Mouse (Mus musculus) embryonic facial prominence, embryonic 12.5 days (tissue): Measurements from ENCODE around the gene Abca3. TPM values are rescaled to one million over a fixed set of nuclear protein-coding genes. Genes with fewer than 3 reads are reported as not detected.
"Not testable (repeated sequence)": the region's sequence is repeated elsewhere in the genome, so short reads cannot be mapped to it uniquely, and the experiment has no call there.

Experiments used
- ATAC-seq: fragments of 200-750 bp; cut with Nextera tagmentation; 2 replicates; pipeline ENCODE4 v1.8.0; 2017; ENCODE audit not compliant: insufficient number of reproducible peaks, insufficient read depth, low FRiP score, low TSS enrichment
- H3K27ac ChIP-seq: fragments of 300-500 bp; sonication (generic); 2 replicates; pipeline ENCODE4 v1.5.1; 2016; ENCODE audit warnings: mild to moderate bottlenecking
- H3K27me3 ChIP-seq: fragments of 300-500 bp; sonication (generic); 2 replicates; pipeline ENCODE4 v1.6.1; 2016; ENCODE audit warnings: mild to moderate bottlenecking, moderate library complexity
- H3K36me3 ChIP-seq: fragments of 300-500 bp; sonication (generic); 2 replicates; pipeline ENCODE4 v1.6.1; 2016; ENCODE audit warnings: mild to moderate bottlenecking
- H3K4me1 ChIP-seq: fragments of 300-500 bp; sonication (generic); 2 replicates; pipeline ENCODE4 v1.6.1; 2016
- H3K4me2 ChIP-seq: fragments of 300-500 bp; sonication (generic); replicated peaks from 2 replicates; pipeline ENCODE4 v1.6.1; 2016; ENCODE audit warnings: mild to moderate bottlenecking, moderate library complexity
- H3K4me3 ChIP-seq: fragments of 300-500 bp; sonication (generic); 2 replicates; pipeline ENCODE4 v1.5.1; 2016; ENCODE audit warnings: mild to moderate bottlenecking
- H3K9ac ChIP-seq: fragments of 300-500 bp; sonication (generic); 2 replicates; pipeline ENCODE4 v1.6.1; 2016; ENCODE audit warnings: mild to moderate bottlenecking, moderate library complexity
- H3K9me3 ChIP-seq: fragments of 300-500 bp; sonication (generic); 2 replicates; pipeline ENCODE4 v1.6.1; 2016; ENCODE audit warnings: mild to moderate bottlenecking, moderate library complexity
- WGBS: fragments of 180-500 bp; shearing (Covaris S2); methylation state at CpG from one replicate; pipeline ENCODE4 v1.1.7; 2016; 5-methylcytosine and 5-hydroxymethylcytosine counted together
- polyA plus RNA-seq: library from polyadenylated mRNA; unstranded; fragments of >200 nt; fragmentation: Nextera tagmentation; extraction: Ambion mirVana; gene quantifications from 2 replicates; pipeline ENCODE4 v1.2.1, GENCODE M21; 2016

Abca3 gene
- polyA plus RNA-seq, 1 experiment from 2014 or later: 7.8 TPM

DNA sequence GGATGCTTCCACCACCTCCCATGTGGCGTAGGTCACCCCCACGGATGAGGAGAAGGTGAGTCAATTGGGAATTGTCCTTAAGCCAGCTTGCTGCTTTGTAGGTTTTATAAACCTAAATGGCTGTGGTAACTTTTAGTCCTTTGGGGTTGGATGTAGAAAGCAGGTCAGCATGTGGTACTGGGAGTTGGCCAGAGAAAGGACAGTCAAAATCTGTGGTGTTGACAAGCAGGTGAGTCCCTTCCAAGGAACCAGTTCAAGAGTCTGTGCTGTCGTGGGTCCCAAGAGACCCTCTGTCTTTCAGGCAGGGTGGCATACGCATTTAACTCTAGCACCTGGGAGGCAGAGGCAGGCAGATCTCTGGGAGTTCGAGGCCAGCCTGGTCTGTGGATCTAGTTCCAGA lies 72.7 kb downstream of the Abca3 start:
- WGBS: 92% methylated on average over 5 of the region's 5 CpGs

DNA sequence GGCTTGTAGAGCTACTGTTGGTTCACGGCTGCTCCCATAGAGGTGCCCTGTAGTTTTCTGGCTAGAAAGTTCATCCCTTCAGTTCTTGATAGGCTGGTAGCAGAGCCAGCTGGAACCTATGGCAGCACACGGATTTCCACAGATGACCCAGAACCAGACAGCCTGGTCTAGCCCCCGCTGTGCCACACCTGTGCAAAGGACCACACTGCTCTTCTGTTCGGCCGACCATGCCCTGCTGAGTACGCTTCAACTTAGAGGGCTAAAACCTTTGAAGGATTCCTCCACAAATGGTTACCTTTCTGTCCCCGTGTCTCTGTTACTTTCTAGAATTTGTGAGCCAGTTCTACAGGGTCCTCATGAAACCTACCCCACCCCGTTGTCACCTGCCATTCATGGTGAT lies 73.6 kb downstream of the Abca3 start:
- H3K27ac ChIP-seq, H3K4me2 ChIP-seq, H3K27me3 ChIP-seq, H3K4me1 ChIP-seq, H3K9ac ChIP-seq, H3K4me3 ChIP-seq, H3K9me3 ChIP-seq, ATAC-seq: not testable (repeated sequence)
- WGBS: 91% methylated on average over 6 of the region's 8 CpGs
- H3K36me3 ChIP-seq: peaks cover 47% of the 10 kb centered on the region

More for the DNA sequence above, 72.7 kb downstream of the Abca3 start:
- H3K4me1 ChIP-seq: peaks cover 6% of the 10 kb centered on the region
- ATAC-seq: no peak
- H3K9me3 ChIP-seq: no peaks in the 10 kb centered on the region
- H3K27ac ChIP-seq: no peak overlapping the region
- H3K27me3 ChIP-seq: no peaks in the 10 kb centered on the region
- H3K4me3 ChIP-seq: no peak overlapping the region
- H3K36me3 ChIP-seq: peaks cover 55% of the 10 kb centered on the region
- H3K4me2 ChIP-seq: no peak overlapping the region
- no peak overlapping the region for H3K9ac ChIP-seq

DNA sequence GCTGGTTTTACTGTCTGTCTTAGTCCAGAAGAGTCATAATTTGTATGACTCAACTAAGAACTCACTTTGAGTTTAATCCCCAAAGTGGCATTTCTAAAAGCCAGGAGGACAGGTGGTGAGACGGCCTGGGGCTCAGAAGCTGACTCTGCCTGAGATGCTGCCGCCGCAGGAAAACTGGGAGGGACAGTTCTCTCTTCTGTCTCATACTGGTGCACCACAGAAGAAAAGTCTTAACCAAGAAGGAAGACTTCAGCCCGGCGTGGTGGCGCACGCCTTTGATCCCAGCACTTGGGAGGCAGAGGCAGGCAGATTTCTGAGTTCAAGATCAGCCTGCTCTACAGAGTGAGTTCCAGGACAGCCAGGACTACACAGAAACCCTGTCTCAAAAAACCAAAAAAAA lies 74.2 kb downstream of the Abca3 start:
- Histone ChIP-seq H3K36me3 (peaks cover 41% of the 10 kb centered on the region), H3K4me3 (no peak overlapping the region), H3K27ac (0 out of 2 replicates have a peak overlapping the region, but pooled peaks have one; percentile 23), H3K27me3 (no peaks in the 10 kb centered on the region), H3K4me2 (no peak overlapping the region), H3K9ac (no peak overlapping the region), H3K4me1 (peaks cover 6% of the 10 kb centered on the region), H3K9me3 (no peaks in the 10 kb centered on the region)
- ATAC-seq: no peak
- 88% methylated on average over 7 of the region's 7 CpGs for WGBS

DNA sequence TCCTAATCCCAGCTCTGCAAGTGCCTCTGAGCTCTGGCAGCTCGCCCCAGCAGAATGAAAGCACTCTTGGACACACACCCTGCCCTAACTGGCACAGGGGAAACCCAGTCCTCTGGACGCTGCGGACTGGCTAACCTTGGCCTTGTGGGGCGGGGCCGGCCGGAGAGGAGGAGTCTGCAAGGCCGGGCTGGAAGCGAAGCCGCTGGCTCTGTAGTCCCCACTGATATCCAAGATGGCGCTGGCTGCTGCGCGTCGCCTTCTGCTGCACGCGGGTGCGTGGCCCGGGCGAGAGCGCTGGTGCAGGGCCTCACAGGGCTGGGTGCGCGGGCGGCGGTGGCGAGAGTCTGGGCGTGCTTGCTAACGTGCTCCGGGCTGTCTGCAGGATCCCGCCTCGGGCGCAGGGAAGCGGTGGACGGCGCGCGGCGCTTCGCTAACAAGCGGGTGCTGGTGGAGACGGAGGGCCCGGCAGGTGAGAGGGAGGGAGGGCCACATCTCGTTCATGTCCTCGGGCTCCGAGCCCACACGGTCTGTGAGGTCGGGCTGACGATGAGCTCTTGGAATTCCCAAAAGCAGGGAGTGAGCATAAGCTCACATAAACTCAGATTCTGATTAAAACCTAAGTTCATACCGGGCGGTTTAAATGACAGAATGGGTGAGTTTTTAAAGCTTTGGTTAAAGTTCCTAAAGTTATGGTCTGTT lies 74.9 kb downstream of the Abca3 start, which contains the start of gene Eci1:
Gene Eci1 (plus strand): TSS at position 171 of the 699 bp plus-strand sequence.
- Histone ChIP-seq H3K4me1 (peaks cover 6% of the 10 kb centered on the region), H3K4me3 (peak within 1 kb of the TSS; percentile 70), H3K9ac (peak within 1 kb of the TSS; percentile 89), H3K9me3 (no peaks in the 10 kb centered on the region), H3K27me3 (no peaks in the 10 kb centered on the region), H3K27ac (peak within 1 kb of the TSS; percentile 97), H3K4me2 (peak within 1 kb of the TSS; percentile 52), H3K36me3 (peaks cover 34% of the 10 kb centered on the region)
- under 1% methylated on average over 48 of the region's 48 CpGs for WGBS
- peak; percentile 95 for ATAC-seq

DNA sequence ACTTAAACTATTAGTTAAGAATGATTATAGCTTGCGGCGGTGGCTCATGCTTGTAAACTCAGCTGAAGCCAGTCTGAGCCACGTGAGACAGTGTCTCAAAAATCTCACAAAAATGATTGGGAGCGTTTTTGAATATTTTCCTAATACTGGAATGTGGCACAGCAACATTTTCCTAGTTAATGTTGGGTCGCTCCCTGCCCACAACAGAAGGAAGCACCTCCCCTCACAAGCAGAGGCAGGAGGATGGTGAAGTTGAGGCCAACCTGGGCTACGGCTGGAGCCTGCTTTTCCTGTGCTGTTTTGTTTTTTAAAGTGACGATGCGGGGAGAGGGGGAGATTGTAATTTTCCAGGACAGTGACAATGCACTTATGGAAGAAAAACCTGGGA lies 75.4 kb downstream of the Abca3 start:
- ATAC-seq: no peak

DNA sequence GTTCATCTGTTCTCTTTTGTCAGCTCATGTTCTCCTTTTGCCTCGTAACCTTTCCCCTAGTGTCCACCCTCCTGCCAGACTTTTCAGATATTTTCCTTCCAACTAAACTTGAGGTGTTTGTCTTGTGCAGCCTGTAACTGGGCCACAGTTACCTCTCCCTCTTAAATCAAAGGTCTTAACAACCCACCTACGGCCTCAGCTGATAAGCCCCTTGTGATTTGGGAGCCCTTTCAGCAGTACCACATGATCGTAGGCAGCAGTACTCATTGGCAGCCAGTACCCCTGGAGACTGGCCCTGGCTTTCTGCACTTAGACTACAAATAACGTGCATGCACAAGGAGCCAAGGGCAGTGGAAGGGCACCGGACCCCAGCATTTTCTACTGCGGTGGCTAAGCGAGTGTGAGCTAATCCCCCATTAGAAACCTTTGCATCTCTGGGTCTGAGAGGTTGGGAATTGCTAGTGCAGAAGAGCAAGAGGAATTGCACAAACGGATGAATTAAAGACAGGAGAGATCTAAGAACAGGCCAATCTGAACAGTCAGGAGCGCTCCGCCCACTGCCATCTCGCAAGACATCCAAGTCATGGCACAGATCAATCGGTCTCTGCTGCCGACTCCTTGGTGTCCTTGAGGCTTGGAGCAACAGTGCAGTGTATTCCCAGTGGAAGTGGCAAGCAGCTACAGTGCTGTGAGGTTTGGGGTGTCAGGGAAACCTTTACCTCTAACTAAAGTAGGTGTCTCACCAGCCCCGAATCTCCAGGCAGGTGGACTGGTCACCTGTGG lies 77.6 kb downstream of the Abca3 start:
- no peak for ATAC-seq
- Histone ChIP-seq H3K4me2 (no peak overlapping the region), H3K36me3 (peaks cover 12% of the 10 kb centered on the region), H3K9me3 (no peaks in the 10 kb centered on the region), H3K27me3 (no peaks in the 10 kb centered on the region), H3K27ac (no peak overlapping the region), H3K4me3 (no peak overlapping the region), H3K9ac (no peak overlapping the region), H3K4me1 (peaks cover 6% of the 10 kb centered on the region)
- WGBS: 88% methylated on average over 14 of the region's 14 CpGs

More for the DNA sequence above, 75.4 kb downstream of the Abca3 start:
- H3K27ac ChIP-seq: peak overlapping the region; percentile 97
- peaks cover 28% of the 10 kb centered on the region for H3K36me3 ChIP-seq
- H3K27me3 ChIP-seq: no peaks in the 10 kb centered on the region
- peaks cover 6% of the 10 kb centered on the region for H3K4me1 ChIP-seq
- H3K4me2 ChIP-seq: peak overlapping the region; percentile 52
- H3K4me3 ChIP-seq: peak overlapping the region; percentile 70
- H3K9me3 ChIP-seq: no peaks in the 10 kb centered on the region
- 6% methylated on average over 8 of the region's 8 CpGs for WGBS
- H3K9ac ChIP-seq: peak overlapping the region; percentile 89

DNA sequence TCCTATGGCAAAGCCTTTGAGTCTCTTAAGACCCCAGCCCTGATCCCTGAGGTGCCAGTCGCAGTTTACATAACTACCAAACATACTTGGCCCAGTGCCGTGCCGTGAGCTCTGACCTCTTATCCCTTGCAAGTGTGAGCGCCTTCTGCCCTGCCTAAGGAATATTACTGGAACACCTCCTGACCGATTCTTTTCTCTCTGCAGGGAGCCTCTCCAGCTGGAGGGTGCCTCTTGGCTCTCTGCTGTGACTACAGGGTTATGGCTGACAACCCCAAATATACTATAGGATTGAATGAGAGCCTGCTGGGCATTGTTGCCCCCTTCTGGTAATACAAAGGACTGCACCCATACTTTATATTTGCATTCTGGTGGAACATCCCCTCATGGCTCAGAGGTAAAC lies 85.3 kb downstream of the Abca3 start:
- Histone ChIP-seq H3K4me2 (no peak overlapping the region), H3K4me1 (no peaks in the 10 kb centered on the region), H3K27ac (no peak overlapping the region), H3K4me3 (no peak overlapping the region), H3K27me3 (no peaks in the 10 kb centered on the region), H3K36me3 (peaks cover 49% of the 10 kb centered on the region), H3K9ac (no peak overlapping the region), H3K9me3 (no peaks in the 10 kb centered on the region)
- ATAC-seq: no peak
- WGBS: 77% methylated on average over 5 of the region's 5 CpGs

DNA sequence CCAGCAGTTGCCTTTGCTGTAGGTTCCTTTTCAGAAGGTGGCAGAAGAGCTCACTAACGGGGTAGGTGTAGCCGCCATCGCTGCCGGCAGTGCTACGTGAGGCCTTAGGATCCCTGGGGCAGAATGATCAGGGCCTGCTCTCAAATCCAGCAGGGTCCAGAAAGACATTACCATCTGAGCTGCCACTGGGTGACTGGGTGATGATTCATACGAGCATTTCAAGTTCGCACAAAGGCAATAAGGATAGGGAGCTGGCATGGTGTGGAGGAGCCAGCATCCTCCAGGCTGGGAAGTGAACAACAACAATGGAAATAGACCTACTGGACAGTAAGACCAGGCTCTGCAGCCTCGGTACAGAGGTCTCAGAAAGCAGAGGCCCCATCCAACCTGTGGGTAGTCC lies 88.6 kb downstream of the Abca3 start:
- Histone ChIP-seq H3K27me3 (no peaks in the 10 kb centered on the region), H3K9me3 (no peaks in the 10 kb centered on the region), H3K4me3 (no peak overlapping the region), H3K9ac (no peak overlapping the region), H3K4me2 (no peak overlapping the region), H3K36me3 (peaks cover 78% of the 10 kb centered on the region), H3K27ac (no peak overlapping the region), H3K4me1 (no peaks in the 10 kb centered on the region)
- 88% methylated on average over 8 of the region's 8 CpGs for WGBS
- no peak for ATAC-seq

DNA sequence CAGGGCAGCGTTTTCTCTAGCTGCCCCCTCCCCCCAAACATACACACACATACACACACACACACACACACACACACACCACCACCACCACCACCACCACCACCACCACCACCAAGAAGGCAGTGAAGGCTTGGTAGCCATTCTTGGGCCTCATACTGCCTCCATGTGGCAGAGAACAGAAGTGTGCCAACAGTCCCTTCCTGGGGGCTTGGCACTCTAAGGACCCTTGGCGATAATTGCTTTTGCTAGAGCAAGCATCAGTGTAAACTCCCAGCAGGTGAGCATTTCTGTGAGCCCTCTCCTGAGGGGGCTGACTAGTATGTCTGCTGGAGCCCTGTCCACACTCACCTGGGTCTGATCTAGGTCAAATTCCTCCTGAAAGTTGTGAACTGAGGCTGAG lies 89.4 kb downstream of the Abca3 start:
- no peak overlapping the region for H3K9ac ChIP-seq
- WGBS: 70% methylated on average over 2 of the region's 2 CpGs
- H3K4me2 ChIP-seq: no peak overlapping the region
- no peaks in the 10 kb centered on the region for H3K4me1 ChIP-seq
- ATAC-seq: no peak
- H3K36me3 ChIP-seq: peaks cover 78% of the 10 kb centered on the region
- no peak overlapping the region for H3K27ac ChIP-seq
- no peaks in the 10 kb centered on the region for H3K27me3 ChIP-seq
- H3K9me3 ChIP-seq: no peaks in the 10 kb centered on the region
- H3K4me3 ChIP-seq: no peak overlapping the region

DNA sequence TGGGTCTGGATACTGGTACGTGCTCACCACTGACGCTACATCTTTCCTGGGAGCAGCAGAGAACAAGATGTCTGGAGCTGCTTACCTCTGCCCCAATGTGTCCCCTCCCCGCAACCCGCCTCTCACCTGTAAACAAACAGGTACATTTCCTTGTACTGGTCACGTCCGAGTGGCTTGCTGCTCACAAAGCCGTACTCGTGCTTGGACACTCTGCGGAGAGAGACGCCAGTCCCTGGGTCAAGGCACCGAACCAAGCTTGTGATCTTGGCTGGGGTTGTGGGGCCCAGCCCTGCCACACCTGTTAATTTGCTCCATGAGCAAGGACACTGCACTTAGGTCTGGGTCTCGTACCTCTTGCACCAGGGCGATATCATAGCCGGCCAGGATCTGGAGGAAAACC lies 90.4 kb downstream of the Abca3 start:
- Histone ChIP-seq H3K27ac (no peak overlapping the region), H3K27me3 (no peaks in the 10 kb centered on the region), H3K4me1 (no peaks in the 10 kb centered on the region), H3K4me3 (no peak overlapping the region), H3K9me3 (no peaks in the 10 kb centered on the region), H3K9ac (no peak overlapping the region), H3K4me2 (no peak overlapping the region), H3K36me3 (peaks cover 83% of the 10 kb centered on the region)
- WGBS: 87% methylated on average over 14 of the region's 14 CpGs
- ATAC-seq: no peak

DNA sequence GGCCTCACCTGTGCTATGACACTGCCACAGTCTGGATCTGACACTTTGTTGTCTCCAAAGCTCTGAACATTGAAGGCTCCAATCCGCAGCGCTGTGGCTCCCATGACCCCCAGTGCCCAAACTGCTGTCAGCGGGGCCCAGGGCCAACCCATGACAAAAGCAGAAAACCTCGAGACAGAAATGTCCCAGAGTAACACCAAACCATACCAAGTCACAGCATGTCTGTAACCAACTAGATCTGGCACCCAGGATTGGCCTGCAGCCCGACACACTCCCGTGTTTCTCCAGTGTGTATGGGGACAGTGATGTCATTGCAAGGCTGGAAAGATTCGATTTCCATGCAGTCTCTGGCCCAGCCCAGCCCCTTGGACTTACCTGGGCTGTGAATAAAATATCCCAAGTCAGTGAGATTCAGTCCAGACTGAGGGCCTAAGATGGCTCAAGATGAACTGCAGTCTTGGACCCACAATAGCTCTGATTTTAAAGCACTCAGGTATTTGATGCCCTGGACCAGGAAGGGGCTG lies 90.9 kb downstream of the Abca3 start, which contains the start of gene Dnase1l2:
Gene Dnase1l2 (minus strand): TSS at position 474 of the 524 bp plus-strand sequence.
- Histone ChIP-seq H3K4me3 (no peak within 1 kb of the TSS), H3K9ac (no peak within 1 kb of the TSS), H3K36me3 (peaks cover 84% of the 10 kb centered on the region), H3K4me1 (no peaks in the 10 kb centered on the region), H3K9me3 (no peaks in the 10 kb centered on the region), H3K4me2 (no peak within 1 kb of the TSS), H3K27me3 (no peaks in the 10 kb centered on the region), H3K27ac (no peak within 1 kb of the TSS)
- ATAC-seq: no peak
- 82% methylated on average over 7 of the region's 7 CpGs for WGBS

DNA sequence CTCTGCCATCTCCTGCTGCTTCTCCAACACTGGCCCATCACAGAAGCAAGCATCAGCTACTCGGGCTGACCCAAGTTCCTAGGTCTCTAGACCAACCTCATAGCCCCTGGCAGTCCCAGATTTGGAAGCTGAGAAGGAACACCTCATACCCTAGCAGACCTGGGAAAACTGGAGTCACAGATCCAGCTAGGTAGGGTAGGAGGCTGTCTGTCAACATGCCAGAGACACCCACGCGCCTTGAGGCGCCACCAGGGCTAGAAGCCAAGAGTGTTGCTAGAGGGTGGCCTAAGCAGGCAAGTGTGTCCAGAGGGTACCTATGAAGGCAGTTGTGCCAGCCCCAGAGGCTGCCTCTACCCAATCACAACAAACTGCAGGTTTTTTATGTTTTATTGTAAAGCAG lies 91.7 kb downstream of the Abca3 start:
- Histone ChIP-seq H3K27me3 (no peaks in the 10 kb centered on the region), H3K9ac (no peak overlapping the region), H3K4me3 (no peak overlapping the region), H3K27ac (no peak overlapping the region), H3K36me3 (peaks cover 88% of the 10 kb centered on the region), H3K4me2 (no peak overlapping the region), H3K9me3 (no peaks in the 10 kb centered on the region), H3K4me1 (no peaks in the 10 kb centered on the region)
- ATAC-seq: no peak
- 90% methylated on average over 4 of the region's 4 CpGs for WGBS
